Mouse (Mus musculus) ES-Bruce4 (cell line): ENCODE data around the gene Tomm40l. TPM values are rescaled to one million over a fixed set of nuclear protein-coding genes. Genes with fewer than 3 reads are reported as not detected.

Experiments used
- H3K27ac ChIP-seq: 2 replicates; pipeline ENCODE4 v1.5.1; 2012; ENCODE audit warnings: low read length, inconsistent platforms; ENCODE audit not compliant: insufficient read depth
- H3K27me3 ChIP-seq: 2 replicates; pipeline ENCODE4 v1.6.1; 2012; ENCODE audit warnings: mild to moderate bottlenecking, low read length, inconsistent platforms; ENCODE audit not compliant: control insufficient read depth, poor library complexity, insufficient read depth, severe bottlenecking
- H3K36me3 ChIP-seq: 2 replicates; pipeline ENCODE4 v1.6.1; 2012; ENCODE audit warnings: inconsistent platforms, mild to moderate bottlenecking, low read length, moderate library complexity; ENCODE audit not compliant: control insufficient read depth, poor library complexity, insufficient read depth, severe bottlenecking
- H3K4me1 ChIP-seq: one replicate; pipeline ENCODE4 v1.8.1; 2011; ENCODE audit warnings: low read length; ENCODE audit not compliant: control insufficient read depth, insufficient read depth
- H3K4me3 ChIP-seq: 2 replicates; pipeline ENCODE4 v1.5.1; 2011; ENCODE audit warnings: low read depth, mild to moderate bottlenecking, low read length
- H3K9ac ChIP-seq: 2 replicates; pipeline ENCODE4 v1.6.1; 2012; ENCODE audit warnings: low read depth, mild to moderate bottlenecking, inconsistent platforms; ENCODE audit not compliant: poor library complexity, severe bottlenecking
- H3K9me3 ChIP-seq: replicated peaks from 2 replicates; pipeline ENCODE4 v1.6.1; 2012; ENCODE audit warnings: mild to moderate bottlenecking, low read length, inconsistent platforms; ENCODE audit not compliant: control insufficient read depth, poor library complexity, insufficient read depth, severe bottlenecking
- CTCF ChIP-seq: IDR thresholded peaks from one replicate; pipeline ENCODE4 v1.8.1; 2011; ENCODE audit warnings: low read depth, low read length
- EP300 ChIP-seq: IDR thresholded peaks from 2 replicates; pipeline ENCODE4 v1.6.1; 2011; ENCODE audit warnings: low read depth, low read length; ENCODE audit not compliant: insufficient read depth
- POLR2A ChIP-seq: IDR thresholded peaks from one replicate; pipeline ENCODE4 v1.8.1; 2011; ENCODE audit warnings: low read length; ENCODE audit not compliant: insufficient read depth
- polyA plus RNA-seq: library from polyadenylated mRNA; stranded (reverse); fragments of >200 nt; gene quantifications from 2 replicates; pipeline ENCODE4 v1.2.4, GENCODE M21; 2011; ENCODE audit warnings: low read depth; ENCODE audit not compliant: missing spikeins, insufficient read depth, insufficient read length

The Tomm40l gene
- polyA plus RNA-seq, 1 experiment: 25.1 TPM

DNA sequence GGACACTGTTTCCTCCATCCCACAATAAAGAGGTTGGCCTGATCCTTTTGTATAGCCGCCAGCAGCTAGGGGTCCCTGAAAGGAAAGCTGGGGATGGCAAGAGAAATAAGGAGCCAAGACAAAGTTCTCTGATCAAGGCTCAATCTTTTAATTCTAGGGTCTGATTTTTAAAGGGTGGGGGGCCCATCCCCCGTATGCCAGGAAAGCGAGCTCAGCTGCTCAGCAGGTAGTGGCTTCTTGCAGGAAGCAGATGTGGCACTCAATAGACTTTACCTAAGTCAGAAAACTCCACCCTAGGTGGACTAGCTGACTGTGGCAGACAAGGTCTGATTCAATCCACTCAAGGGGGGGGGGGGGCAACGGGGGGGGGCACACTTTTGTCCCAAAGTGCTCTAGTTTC lies 4.5 kb upstream of the Tomm40l start:
- Histone ChIP-seq H3K27me3 (no peaks in the 10 kb centered on the region), H3K9me3 (no peaks in the 10 kb centered on the region), H3K9ac (no peak overlapping the region), H3K4me3 (no peak overlapping the region), H3K4me1 (peaks cover 7% of the 10 kb centered on the region), H3K27ac (no peak overlapping the region), H3K36me3 (no peaks in the 10 kb centered on the region)
- 0 out of 2 replicates have a peak, but pooled peaks have one; percentile 8 for TF ChIP-seq EP300
- TF ChIP-seq POLR2A: no peak

DNA sequence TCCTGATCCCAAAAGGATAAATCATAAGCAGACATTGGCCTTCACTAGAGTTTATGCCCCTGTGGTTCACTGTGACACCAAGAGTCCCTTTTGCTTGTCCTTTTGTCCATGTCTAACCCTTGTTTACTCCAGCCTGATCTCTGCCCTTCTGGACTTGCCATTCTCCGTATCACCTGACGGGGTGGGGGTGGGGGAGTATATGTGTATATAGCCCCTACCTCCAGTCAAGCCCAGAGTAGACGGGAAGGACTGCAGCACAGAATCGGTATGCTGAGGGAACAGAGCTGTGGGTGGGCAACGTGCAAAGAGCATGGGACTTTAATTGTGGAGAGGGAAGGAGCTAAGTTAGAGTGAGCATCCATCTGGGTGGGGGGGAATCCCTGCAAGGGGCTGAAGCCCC lies 2.5 kb upstream of the Tomm40l start, which contains the start of gene Apoa2:
Gene Apoa2 (plus strand): TSS at position 198 of the 400 bp plus-strand sequence.
- no peaks in the 10 kb centered on the region for H3K27me3 ChIP-seq
- H3K4me3 ChIP-seq: no peak within 1 kb of the TSS
- no peak within 1 kb of the TSS for H3K9ac ChIP-seq
- H3K4me1 ChIP-seq: peaks cover 9% of the 10 kb centered on the region
- no peak within 1 kb of the TSS for H3K27ac ChIP-seq
- no peaks in the 10 kb centered on the region for H3K9me3 ChIP-seq
- TF ChIP-seq EP300: no peak
- no peak for TF ChIP-seq POLR2A
- TF ChIP-seq CTCF: no peak
- H3K36me3 ChIP-seq: peaks cover under 1% of the 10 kb centered on the region; the same call in 1 of the 2 replicates

DNA sequence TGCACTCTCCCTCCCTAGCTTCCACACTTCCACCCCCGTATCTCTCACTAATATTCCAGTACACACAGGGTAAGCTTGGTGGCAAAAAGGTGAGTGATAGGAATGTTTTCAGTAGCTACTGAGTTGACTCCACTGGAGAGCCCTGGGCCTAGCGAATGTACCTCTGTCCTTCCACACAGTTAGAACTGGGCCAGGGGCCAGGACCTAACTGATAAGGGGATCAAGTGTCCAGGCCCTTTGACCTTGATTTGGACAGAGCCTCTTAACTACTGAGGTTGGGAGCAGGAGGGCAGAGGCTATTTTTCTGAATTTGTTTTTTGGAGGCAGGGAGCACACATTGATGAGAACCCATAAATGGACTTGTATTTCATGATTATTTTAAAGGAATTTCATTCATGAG lies 1.5 kb upstream of the Tomm40l start:
- H3K4me1 ChIP-seq: peaks cover 6% of the 10 kb centered on the region
- H3K27me3 ChIP-seq: no peaks in the 10 kb centered on the region
- peaks cover 3% of the 10 kb centered on the region; the same call in 1 of the 2 replicates for H3K36me3 ChIP-seq
- TF ChIP-seq POLR2A (no peak), EP300 (no peak), CTCF (no peak)
- 0 out of 2 replicates have a peak overlapping the region, but pooled peaks have one; percentile 10 for H3K27ac ChIP-seq
- no peak overlapping the region for H3K9ac ChIP-seq
- H3K4me3 ChIP-seq: no peak overlapping the region
- H3K9me3 ChIP-seq: no peaks in the 10 kb centered on the region

DNA sequence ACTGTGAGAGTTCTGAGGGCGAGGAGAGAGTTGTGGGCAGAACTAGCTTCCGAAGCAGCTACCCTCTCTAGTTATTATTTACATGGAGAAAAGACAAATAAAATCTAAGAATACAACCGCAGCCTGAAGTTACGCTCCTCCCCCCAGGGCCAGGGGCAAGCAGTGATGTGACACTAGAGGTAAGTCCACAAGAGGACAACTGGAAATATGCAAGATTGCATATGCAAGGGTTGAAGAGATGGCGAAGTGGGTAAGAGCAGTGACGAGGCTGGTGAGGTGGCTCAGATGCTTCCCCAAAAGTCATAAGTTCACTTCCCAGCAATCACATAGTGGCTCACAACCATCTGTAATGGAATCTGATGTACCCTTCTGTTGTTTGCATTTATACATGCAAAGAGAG lies 854 bp upstream of the Tomm40l start:
- TF ChIP-seq POLR2A: no peak
- no peak for TF ChIP-seq EP300
- no peak for TF ChIP-seq CTCF

DNA sequence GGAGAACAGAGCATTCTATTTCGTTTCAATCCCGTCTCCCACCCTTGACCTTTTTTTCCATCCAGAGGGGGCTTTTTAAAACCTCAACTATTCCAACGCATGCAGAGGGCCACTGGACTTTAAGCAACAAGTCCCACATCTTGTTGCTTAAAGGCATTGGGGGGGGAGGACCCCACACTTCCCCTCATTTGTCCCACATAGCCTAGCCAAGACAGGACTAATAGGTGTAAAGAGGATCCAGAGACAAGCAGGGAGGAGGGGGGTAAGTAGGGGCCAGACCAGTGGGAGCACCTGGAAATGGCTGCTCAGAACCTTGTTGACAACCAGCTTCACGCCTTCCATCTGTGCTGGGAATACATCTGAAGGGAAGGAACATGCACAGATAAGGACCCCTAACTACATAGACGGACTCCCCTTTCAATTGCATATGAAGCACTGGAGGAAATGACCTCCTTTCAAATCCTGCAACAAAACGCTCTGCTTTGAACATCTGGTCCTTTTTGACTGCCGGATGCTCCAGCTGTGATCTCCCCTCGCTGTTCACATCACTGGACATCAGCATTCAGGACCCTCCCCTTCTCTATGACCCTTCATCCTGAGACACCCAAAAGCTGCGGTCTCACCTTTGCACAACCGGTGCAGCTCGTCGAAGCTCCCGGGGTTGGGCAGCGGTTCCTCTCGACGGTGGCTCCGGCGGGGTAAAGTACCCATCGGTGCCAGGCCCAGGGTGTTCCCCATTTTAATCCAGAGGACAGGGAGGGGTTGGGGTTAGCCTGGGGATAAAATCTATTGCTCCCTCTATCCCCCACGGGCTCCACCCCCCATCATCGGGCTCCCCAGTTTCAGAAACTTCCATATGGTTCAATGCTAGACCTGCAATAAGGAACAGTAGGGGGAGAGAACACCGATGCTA lies 777 bp downstream of the Tomm40l start:
- TF ChIP-seq CTCF (no peak), POLR2A (no peak), EP300 (peak; percentile 91)
- Histone ChIP-seq H3K36me3 (peaks cover 3% of the 10 kb centered on the region; the same call in 1 of the 2 replicates), H3K27ac (peak overlapping the region; percentile 83), H3K27me3 (no peaks in the 10 kb centered on the region), H3K4me3 (peak overlapping the region; percentile 99), H3K9me3 (no peaks in the 10 kb centered on the region), H3K4me1 (peaks cover 4% of the 10 kb centered on the region), H3K9ac (peak overlapping the region; percentile 80)

More for the DNA sequence above, 854 bp upstream of the Tomm40l start:
- Histone ChIP-seq H3K27me3 (no peaks in the 10 kb centered on the region), H3K4me1 (peaks cover 6% of the 10 kb centered on the region), H3K4me3 (no peak overlapping the region), H3K27ac (no peak overlapping the region; the same call in 1 of the 2 replicates), H3K36me3 (peaks cover 3% of the 10 kb centered on the region; the same call in 1 of the 2 replicates), H3K9ac (peak overlapping the region; percentile 62), H3K9me3 (no peaks in the 10 kb centered on the region)

DNA sequence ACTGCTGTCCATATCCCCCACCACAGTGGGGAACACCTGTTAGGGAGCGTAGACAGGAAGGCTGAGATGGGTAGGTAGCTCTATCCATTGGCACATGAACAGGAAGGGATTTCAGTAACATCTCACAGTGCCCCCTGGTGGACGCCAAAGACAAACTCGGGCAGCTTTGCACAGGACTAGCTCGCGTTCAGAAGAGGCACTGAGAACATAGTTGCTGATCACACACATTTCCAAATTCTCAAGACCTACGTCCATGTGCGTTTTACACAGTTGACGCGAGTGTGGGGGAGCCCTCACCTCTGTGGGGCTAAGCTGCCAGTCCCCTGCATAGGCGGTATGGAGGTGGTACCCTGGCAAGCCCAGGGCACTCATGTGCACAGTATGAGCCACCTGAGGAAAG lies 1.4 kb downstream of the Tomm40l start:
- Histone ChIP-seq H3K9ac (no peak overlapping the region), H3K9me3 (no peaks in the 10 kb centered on the region), H3K27ac (peak overlapping the region; percentile 83), H3K36me3 (peaks cover 3% of the 10 kb centered on the region; the same call in 1 of the 2 replicates), H3K4me3 (peak overlapping the region; percentile 99), H3K4me1 (peaks cover 4% of the 10 kb centered on the region), H3K27me3 (no peaks in the 10 kb centered on the region)
- TF ChIP-seq EP300 (no peak), CTCF (peak; percentile 86), POLR2A (no peak)
